Mouse (Mus musculus): ENCODE measurements around the gene Srsf10. TPM values are rescaled to one million over a fixed set of nuclear protein-coding genes. Genes with fewer than 3 reads are reported as not detected.

Srsf10 gene
- polyA plus RNA-seq, 1 experiment from 2014 or later = 208 TPM

GRCm38 (mm10) chr4:135889884-135890283 lies 34.3 kb downstream of the Srsf10 start:
- no peak for ATAC-seq (ENCODE audit: insufficient number of reproducible peaks, low FRiP score, low TSS enrichment, low read depth)
- no peaks in the 10 kb centered on the region for H3K4me1 ChIP-seq
- H3K27me3 ChIP-seq = no peaks in the 10 kb centered on the region
- H3K4me2 ChIP-seq = no peak overlapping the region
- H3K4me3 ChIP-seq = no peak overlapping the region
- H3K36me3 ChIP-seq = no peaks in the 10 kb centered on the region
- H3K9ac ChIP-seq = no peak overlapping the region
- H3K27ac ChIP-seq = no peak overlapping the region
- 9% methylated on average over 4 of the region's 4 CpGs for WGBS
- no peaks in the 10 kb centered on the region for H3K9me3 ChIP-seq

- no peak overlapping the region for H3K27ac ChIP-seq
- peaks cover 5% of the 10 kb centered on the region; the same call in 1 of the 2 replicates for H3K4me1 ChIP-seq
- H3K4me3 ChIP-seq = no peak overlapping the region
- no peak for ATAC-seq (ENCODE audit: insufficient number of reproducible peaks, low FRiP score, low TSS enrichment, low read depth)
- no peaks in the 10 kb centered on the region for H3K36me3 ChIP-seq
- H3K27me3 ChIP-seq = no peaks in the 10 kb centered on the region
- no peaks in the 10 kb centered on the region for H3K9me3 ChIP-seq
- 88% methylated on average over 2 of the region's 2 CpGs for WGBS
- no peak overlapping the region for H3K4me2 ChIP-seq
- no peak overlapping the region for H3K9ac ChIP-seq
These were observed 36.0 kb downstream of the Srsf10 start for GRCm38 (mm10) chr4:135891539-135891938.

- H3K27ac ChIP-seq = no peak overlapping the region
- no peak overlapping the region for H3K9ac ChIP-seq
- no peaks in the 10 kb centered on the region for H3K9me3 ChIP-seq
- no peak overlapping the region for H3K4me2 ChIP-seq
- H3K36me3 ChIP-seq = no peaks in the 10 kb centered on the region
- H3K27me3 ChIP-seq = no peaks in the 10 kb centered on the region
- no peak overlapping the region for H3K4me3 ChIP-seq
- ATAC-seq (ENCODE audit: insufficient number of reproducible peaks, low FRiP score, low TSS enrichment, low read depth) = no peak
- H3K4me1 ChIP-seq = peaks cover 5% of the 10 kb centered on the region; the same call in 1 of the 2 replicates
- 38% methylated on average over 4 of the region's 4 CpGs for WGBS
These were observed 37.3 kb downstream of the Srsf10 start for GRCm38 (mm10) chr4:135892884-135893283.

GRCm38 (mm10) chr4:135895071-135895571 lies 39.6 kb downstream of the Srsf10 start, which contains the start of gene Cnr2:
Gene Cnr2 (plus strand): TSS chr4:135895394.
- Histone ChIP-seq H3K4me2 (no peak within 1 kb of the TSS), H3K9me3 (no peaks in the 10 kb centered on the region), H3K4me3 (no peak within 1 kb of the TSS), H3K4me1 (peaks cover 11% of the 10 kb centered on the region), H3K27ac (no peak within 1 kb of the TSS), H3K9ac (no peak within 1 kb of the TSS), H3K36me3 (no peaks in the 10 kb centered on the region), H3K27me3 (no peaks in the 10 kb centered on the region)
- ATAC-seq (ENCODE audit: insufficient number of reproducible peaks, low FRiP score, low TSS enrichment, low read depth) = no peak
- 54% methylated on average over 8 of the region's 8 CpGs for WGBS

GRCm38 (mm10) chr4:135896157-135896556 lies 40.6 kb downstream of the Srsf10 start:
- Histone ChIP-seq H3K4me2 (no peak overlapping the region), H3K36me3 (no peaks in the 10 kb centered on the region), H3K27ac (no peak overlapping the region), H3K4me3 (no peak overlapping the region), H3K4me1 (peaks cover 11% of the 10 kb centered on the region), H3K27me3 (no peaks in the 10 kb centered on the region), H3K9ac (no peak overlapping the region), H3K9me3 (no peaks in the 10 kb centered on the region)
- 58% methylated on average over 6 of the region's 6 CpGs for WGBS
- ATAC-seq (ENCODE audit: insufficient number of reproducible peaks, low FRiP score, low TSS enrichment, low read depth) = no peak

- ATAC-seq (ENCODE audit: insufficient number of reproducible peaks, low FRiP score, low TSS enrichment, low read depth) = no peak
- Histone ChIP-seq H3K27ac (no peak overlapping the region), H3K4me1 (peaks cover 11% of the 10 kb centered on the region), H3K36me3 (no peaks in the 10 kb centered on the region), H3K27me3 (no peaks in the 10 kb centered on the region), H3K4me3 (no peak overlapping the region), H3K9me3 (no peaks in the 10 kb centered on the region), H3K4me2 (no peak overlapping the region), H3K9ac (no peak overlapping the region)
- 51% methylated on average over 9 of the region's 9 CpGs for WGBS
These were observed 43.0 kb downstream of the Srsf10 start for GRCm38 (mm10) chr4:135898380-135899049.

GRCm38 (mm10) chr4:135899050-135899448 lies 43.5 kb downstream of the Srsf10 start:
- Histone ChIP-seq H3K27ac (no peak overlapping the region), H3K27me3 (no peaks in the 10 kb centered on the region), H3K36me3 (no peaks in the 10 kb centered on the region), H3K4me3 (no peak overlapping the region), H3K9ac (no peak overlapping the region), H3K4me1 (peaks cover 11% of the 10 kb centered on the region), H3K9me3 (no peaks in the 10 kb centered on the region), H3K4me2 (no peak overlapping the region)
- 84% methylated on average over 7 of the region's 7 CpGs for WGBS
- ATAC-seq (ENCODE audit: insufficient number of reproducible peaks, low FRiP score, low TSS enrichment, low read depth) = no peak

GRCm38 (mm10) chr4:135900008-135900407 lies 44.5 kb downstream of the Srsf10 start:
- no peak for ATAC-seq (ENCODE audit: insufficient number of reproducible peaks, low FRiP score, low TSS enrichment, low read depth)
- 77% methylated on average over 5 of the region's 5 CpGs for WGBS

GRCm38 (mm10) chr4:135902606-135903242 lies 47.2 kb downstream of the Srsf10 start:
- no peaks in the 10 kb centered on the region for H3K9me3 ChIP-seq
- WGBS = 85% methylated on average over 4 of the region's 4 CpGs
- no peak overlapping the region for H3K27ac ChIP-seq
- no peak overlapping the region for H3K4me2 ChIP-seq
- H3K4me3 ChIP-seq = no peak overlapping the region
- no peak for ATAC-seq (ENCODE audit: insufficient number of reproducible peaks, low FRiP score, low TSS enrichment, low read depth)
- no peaks in the 10 kb centered on the region for H3K27me3 ChIP-seq
- no peaks in the 10 kb centered on the region for H3K36me3 ChIP-seq
- H3K9ac ChIP-seq = no peak overlapping the region
- peaks cover 6% of the 10 kb centered on the region; the same call in 1 of the 2 replicates for H3K4me1 ChIP-seq

More at GRCm38 (mm10) chr4:135900008-135900407, 44.5 kb downstream of the Srsf10 start:
- H3K27ac ChIP-seq = no peak overlapping the region
- H3K9me3 ChIP-seq = no peaks in the 10 kb centered on the region
- no peaks in the 10 kb centered on the region for H3K36me3 ChIP-seq
- H3K27me3 ChIP-seq = no peaks in the 10 kb centered on the region
- H3K4me3 ChIP-seq = no peak overlapping the region
- H3K4me2 ChIP-seq = no peak overlapping the region
- H3K9ac ChIP-seq = no peak overlapping the region
- peaks cover 11% of the 10 kb centered on the region for H3K4me1 ChIP-seq

GRCm38 (mm10) chr4:135904810-135905209 lies 49.3 kb downstream of the Srsf10 start:
- Histone ChIP-seq H3K27me3 (no peaks in the 10 kb centered on the region), H3K9ac (no peak overlapping the region), H3K36me3 (no peaks in the 10 kb centered on the region), H3K4me2 (no peak overlapping the region), H3K4me3 (no peak overlapping the region), H3K27ac (no peak overlapping the region), H3K9me3 (no peaks in the 10 kb centered on the region), H3K4me1 (no peaks in the 10 kb centered on the region)
- WGBS = 50% methylated on average over 1 of the region's 1 CpGs
- ATAC-seq (ENCODE audit: insufficient number of reproducible peaks, low FRiP score, low TSS enrichment, low read depth) = no peak

GRCm38 (mm10) chr4:135906633-135907032 lies 51.1 kb downstream of the Srsf10 start:
- Histone ChIP-seq H3K27me3 (no peaks in the 10 kb centered on the region), H3K9ac (no peak overlapping the region), H3K36me3 (no peaks in the 10 kb centered on the region), H3K4me3 (no peak overlapping the region), H3K9me3 (no peaks in the 10 kb centered on the region), H3K4me2 (no peak overlapping the region), H3K4me1 (no peaks in the 10 kb centered on the region), H3K27ac (no peak overlapping the region)
- no peak for ATAC-seq (ENCODE audit: insufficient number of reproducible peaks, low FRiP score, low TSS enrichment, low read depth)
- WGBS = 63% methylated on average over 3 of the region's 3 CpGs

- Histone ChIP-seq H3K4me2 (no peak overlapping the region), H3K27ac (no peak overlapping the region), H3K4me3 (no peak overlapping the region), H3K36me3 (no peaks in the 10 kb centered on the region), H3K9me3 (no peaks in the 10 kb centered on the region), H3K27me3 (no peaks in the 10 kb centered on the region), H3K9ac (no peak overlapping the region), H3K4me1 (peaks cover 4% of the 10 kb centered on the region; the same call in 1 of the 2 replicates)
- no peak for ATAC-seq (ENCODE audit: insufficient number of reproducible peaks, low FRiP score, low TSS enrichment, low read depth)
- WGBS = 55% methylated on average over 13 of the region's 13 CpGs
These were observed 53.9 kb downstream of the Srsf10 start for GRCm38 (mm10) chr4:135909326-135910066.
